Mouse (Mus musculus) myocyte (in vitro differentiated cells): ENCODE measurements around the gene Ndrg3.
"Not testable (repeated sequence)": the region's sequence is repeated elsewhere in the genome, so short reads cannot be mapped to it uniquely, and the experiment has no call there.

Source experiments
- E2F4 ChIP-seq: IDR thresholded peaks from one replicate; pipeline ENCODE4 v1.6.1; 2011; ENCODE audit warnings: mild to moderate bottlenecking, control low read depth, moderate library complexity; ENCODE audit not compliant: insufficient read depth
- MYOD1 ChIP-seq, 3 experiments: IDR thresholded peaks; one replicate each; pipeline ENCODE4 v1.6.1; 2011; ENCODE audit warnings: control low read depth in 2 of 3, low read depth in 2 of 3, mild to moderate bottlenecking in 2 of 3, moderate library complexity in 1 of 3; ENCODE audit not compliant: insufficient read length in 2 of 3, control insufficient read depth in 1 of 3
- POLR2A ChIP-seq: IDR thresholded peaks from one replicate; pipeline ENCODE4 v1.6.1; 2011; ENCODE audit warnings: low read depth, mild to moderate bottlenecking, control low read depth, moderate library complexity; ENCODE audit not compliant: insufficient read length
- POLR2AphosphoS2 ChIP-seq: IDR thresholded peaks from one replicate; pipeline ENCODE4 v1.6.1; 2011; ENCODE audit warnings: low read depth, control low read depth; ENCODE audit not compliant: insufficient read length
- TCF12 ChIP-seq: IDR thresholded peaks from one replicate; pipeline ENCODE4 v1.6.1; 2011; ENCODE audit warnings: mild to moderate bottlenecking, control low read depth; ENCODE audit not compliant: poor library complexity, insufficient read depth, severe bottlenecking
- USF1 ChIP-seq: IDR thresholded peaks from one replicate; pipeline ENCODE4 v1.6.1; 2011; ENCODE audit warnings: low read depth, mild to moderate bottlenecking, control low read depth, moderate library complexity

DNA sequence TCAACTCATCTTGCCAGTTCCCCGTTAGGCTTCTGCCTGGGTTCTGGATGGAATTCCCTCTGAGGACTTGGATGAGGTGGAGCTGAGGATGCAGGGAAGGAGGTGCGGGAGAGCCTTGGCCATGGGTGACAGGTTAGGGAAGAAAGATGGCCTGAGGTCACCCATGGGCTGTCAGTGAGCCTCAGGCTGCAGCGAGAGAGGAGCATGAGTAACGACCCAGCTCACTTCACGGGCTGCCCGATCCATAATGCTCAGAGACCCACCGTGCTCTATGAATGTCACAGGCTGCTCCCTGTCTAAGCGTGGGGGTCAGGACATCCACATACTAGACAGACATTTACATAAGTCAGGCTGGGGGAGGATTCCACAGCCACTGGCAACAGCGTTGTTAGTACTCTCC, 50.3 kb downstream of the Ndrg3 start:
- not testable (repeated sequence) for TF ChIP-seq POLR2A; POLR2AphosphoS2; E2F4; MYOD1 (IDR thresholded peaks at IDR 0.05; ENCODE audit: control insufficient read depth in 1 of 3, insufficient read length in 2 of 3, low read depth in 2 of 3); TCF12; USF1
